In the genomic region with DNA sequence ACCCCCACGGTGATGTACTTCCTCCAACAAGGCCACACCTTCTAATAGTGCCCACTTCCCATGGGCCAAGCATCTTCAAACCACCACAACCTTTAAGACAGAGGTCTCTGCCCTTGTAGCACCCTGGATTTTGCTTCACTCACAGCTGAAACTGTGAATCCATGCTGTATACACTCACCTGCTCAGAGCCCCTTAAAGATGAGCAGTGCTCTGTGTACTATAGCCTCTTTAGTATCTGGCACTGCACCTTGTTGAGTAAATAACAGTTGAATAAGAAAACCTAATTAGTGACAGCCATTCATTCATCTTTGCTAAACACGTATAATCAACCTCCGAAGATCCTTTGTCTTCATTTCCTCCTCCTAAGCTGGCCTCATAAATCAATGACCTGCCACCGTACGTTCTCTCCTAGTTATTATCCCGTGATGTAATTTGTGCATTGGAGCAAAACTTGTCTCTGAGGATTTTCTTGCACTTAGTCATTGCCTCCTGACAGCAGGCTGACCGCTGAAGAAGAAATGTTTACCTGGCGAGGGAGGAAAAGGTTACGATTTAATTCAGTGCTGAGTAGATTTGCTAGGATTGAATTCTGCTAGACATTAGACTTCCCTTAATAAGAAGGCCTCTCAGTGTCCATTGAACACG, we compare ENCODE assay signal across 25 mouse cellular contexts.
DNase-seq lines count a peak whose midpoint lies in the region; ATAC-seq lines count a peak whose summit lies in the region.
"Had no signal": no experiment of that assay in that cellular context is flagged by ENCODE, and none has a peak within 500 bp of the region (broad histone marks: within the 10 kb centered on the region; RNA-seq: fewer than 3 reads in every experiment).

No protein-coding gene starts in this region.

- DNase-seq in midbrain, embryonic 11.5 days (ENCODE audit: low spot score, missing footprints): no peak
- DNase-seq in Muller cell, postnatal 12 days (ENCODE audit: inconsistent ontology term): peak; percentile 9
- DNase-seq in forelimb bud, embryonic 11.5 days (ENCODE audit: low read depth, low spot score): peak; percentile 13
- no peak for DNase-seq in thymus, postnatal 0 days (ENCODE audit: low spot score)
- no peak for DNase-seq in spleen, postnatal 10 days (ENCODE audit: low spot score in 2 of 2)
- no peak for DNase-seq in liver, embryonic 11.5 days (ENCODE audit: low spot score)
- DNase-seq: adrenal gland, adult 2 months; adrenal gland, postnatal 36 days; cerebellum, adult 8-10 months; cerebellum, postnatal 36 days; kidney, adult 18-20 months; kidney, postnatal 25 days; right cerebral cortex, postnatal 25 days; thymus, postnatal 25 days had no signal

- no peaks in the 10 kb centered on the region for H3K9me3 ChIP-seq in midbrain, embryonic 13.5 days
- no peaks in the 10 kb centered on the region for H3K9me3 ChIP-seq in midbrain, embryonic 11.5 days (ENCODE audit: control insufficient read depth, low read length)
- H3K9me3 ChIP-seq in hindbrain, embryonic 15.5 days: no peaks in the 10 kb centered on the region
- H3K9me3 ChIP-seq in liver, embryonic 11.5 days (ENCODE audit: control insufficient read depth, low read length): no peaks in the 10 kb centered on the region
- H3K9me3 ChIP-seq: forebrain, embryonic 15.5 days; heart, embryonic 10.5 days; heart, embryonic 15.5 days; kidney, embryonic 15.5 days; limb, embryonic 12.5 days; lung, embryonic 15.5 days; midbrain, embryonic 12.5 days had no signal

- H3K9ac ChIP-seq in midbrain, embryonic 13.5 days (replicated peaks): no peak overlapping the region
- no peak overlapping the region for H3K9ac ChIP-seq in midbrain, embryonic 11.5 days (ENCODE audit: low read length)
- no peak overlapping the region for H3K9ac ChIP-seq in hindbrain, embryonic 15.5 days
- no peak overlapping the region for H3K9ac ChIP-seq in liver, embryonic 11.5 days (ENCODE audit: low read depth, low read length)
- H3K9ac ChIP-seq: forebrain, embryonic 15.5 days; heart, embryonic 15.5 days; kidney, embryonic 15.5 days; limb, embryonic 12.5 days; lung, embryonic 15.5 days; midbrain, embryonic 12.5 days had no signal

- H3K4me3 ChIP-seq in midbrain, embryonic 13.5 days (replicated peaks): no peak overlapping the region
- H3K4me3 ChIP-seq in midbrain, embryonic 11.5 days (ENCODE audit: low read depth, low read length): no peak overlapping the region
- H3K4me3 ChIP-seq in hindbrain, embryonic 15.5 days: no peak overlapping the region
- H3K4me3 ChIP-seq in liver, embryonic 11.5 days (ENCODE audit: low read depth, low read length): no peak overlapping the region
- H3K4me3 ChIP-seq: forebrain, embryonic 15.5 days; heart, embryonic 10.5 days; heart, embryonic 15.5 days; kidney, embryonic 15.5 days; limb, embryonic 12.5 days; lung, embryonic 15.5 days; midbrain, embryonic 12.5 days had no signal

- ATAC-seq in midbrain, embryonic 13.5 days: no peak
- ATAC-seq in midbrain, embryonic 11.5 days (ENCODE audit: low FRiP score): no peak
- ATAC-seq in hindbrain, embryonic 15.5 days (ENCODE audit: low FRiP score, low read depth): peak; percentile 45; the same call in 1 of the 2 replicates
- ATAC-seq in liver, embryonic 11.5 days (replicated peaks; ENCODE audit: low FRiP score): no peak
- ATAC-seq: activated CD4-positive, CD25-positive, alpha-beta regulatory T cell, adult 4 months; CD4-positive, CD25-positive, alpha-beta regulatory T cell, adult 4 months; forebrain, embryonic 15.5 days had no signal

- 63% methylated on average over 10 of the region's 10 CpGs for WGBS in midbrain, embryonic 13.5 days
- WGBS in midbrain, embryonic 11.5 days: 84% methylated on average over 10 of the region's 10 CpGs
- WGBS in hindbrain, embryonic 15.5 days: 48% methylated on average over 10 of the region's 10 CpGs
- 67% methylated on average over 10 of the region's 10 CpGs for WGBS in liver, embryonic 11.5 days

- H3K27me3 ChIP-seq in midbrain, embryonic 13.5 days: no peaks in the 10 kb centered on the region
- no peaks in the 10 kb centered on the region for H3K27me3 ChIP-seq in midbrain, embryonic 11.5 days (ENCODE audit: control insufficient read depth, insufficient read depth, low read length)
- no peaks in the 10 kb centered on the region for H3K27me3 ChIP-seq in hindbrain, embryonic 15.5 days
- H3K27me3 ChIP-seq in liver, embryonic 11.5 days (replicated peaks; ENCODE audit: control insufficient read depth, insufficient read depth, low read length): no peaks in the 10 kb centered on the region
- H3K27me3 ChIP-seq: forebrain, embryonic 15.5 days; heart, embryonic 15.5 days; kidney, embryonic 15.5 days; limb, embryonic 12.5 days; lung, embryonic 15.5 days; midbrain, embryonic 12.5 days had no signal

- H3K4me2 ChIP-seq in midbrain, embryonic 13.5 days (replicated peaks): no peak overlapping the region
- no peak overlapping the region for H3K4me2 ChIP-seq in midbrain, embryonic 11.5 days
- H3K4me2 ChIP-seq in hindbrain, embryonic 15.5 days: no peak overlapping the region
- no peak overlapping the region for H3K4me2 ChIP-seq in liver, embryonic 11.5 days
- H3K4me2 ChIP-seq: forebrain, embryonic 15.5 days; heart, embryonic 15.5 days; kidney, embryonic 15.5 days; limb, embryonic 12.5 days; lung, embryonic 15.5 days; midbrain, embryonic 12.5 days had no signal

- no peaks in the 10 kb centered on the region for H3K4me1 ChIP-seq in midbrain, embryonic 13.5 days (replicated peaks)
- H3K4me1 ChIP-seq in midbrain, embryonic 11.5 days (ENCODE audit: control insufficient read depth, insufficient read depth, low read length): no peaks in the 10 kb centered on the region
- 0 out of 2 replicates have a peak, but pooled peaks cover 3% of the 10 kb centered on the region for H3K4me1 ChIP-seq in hindbrain, embryonic 15.5 days (replicated peaks)
- no peaks in the 10 kb centered on the region for H3K4me1 ChIP-seq in liver, embryonic 11.5 days (replicated peaks; ENCODE audit: control insufficient read depth, insufficient read depth, low read length)
- H3K4me1 ChIP-seq: forebrain, embryonic 15.5 days; heart, embryonic 10.5 days; heart, embryonic 15.5 days; kidney, embryonic 15.5 days; limb, embryonic 12.5 days; lung, embryonic 15.5 days; midbrain, embryonic 12.5 days had no signal

- no peaks in the 10 kb centered on the region for H3K36me3 ChIP-seq in midbrain, embryonic 13.5 days
- no peaks in the 10 kb centered on the region for H3K36me3 ChIP-seq in midbrain, embryonic 11.5 days (ENCODE audit: control insufficient read depth, insufficient read depth, low read length)
- no peaks in the 10 kb centered on the region for H3K36me3 ChIP-seq in hindbrain, embryonic 15.5 days
- H3K36me3 ChIP-seq in liver, embryonic 11.5 days (ENCODE audit: control insufficient read depth, insufficient read depth, low read length): no peaks in the 10 kb centered on the region
- H3K36me3 ChIP-seq: forebrain, embryonic 15.5 days; heart, embryonic 10.5 days; heart, embryonic 15.5 days; kidney, embryonic 15.5 days; limb, embryonic 12.5 days; lung, embryonic 15.5 days; midbrain, embryonic 12.5 days had no signal

- H3K27ac ChIP-seq in midbrain, embryonic 13.5 days: 0 out of 2 replicates have a peak overlapping the region, but pooled peaks have one; percentile 17
- no peak overlapping the region for H3K27ac ChIP-seq in midbrain, embryonic 11.5 days (ENCODE audit: low read depth, low read length)
- H3K27ac ChIP-seq in hindbrain, embryonic 15.5 days (replicated peaks): no peak overlapping the region
- no peak overlapping the region for H3K27ac ChIP-seq in liver, embryonic 11.5 days (ENCODE audit: low read depth, low read length)
- H3K27ac ChIP-seq: forebrain, embryonic 15.5 days; heart, embryonic 10.5 days; heart, embryonic 15.5 days; kidney, embryonic 15.5 days; limb, embryonic 12.5 days; lung, embryonic 15.5 days; midbrain, embryonic 12.5 days had no signal

Comparison
In these comparisons a context has a peak if more than half of its experiments do, and no peak if none do; other contexts are left out.
1. DNase-seq: peak in Muller cell, postnatal 12 days (single experiment) and forelimb bud, embryonic 11.5 days (single experiment); none in midbrain, embryonic 11.5 days (single experiment), thymus, postnatal 0 days (single experiment), spleen, postnatal 10 days (0 of 2) and liver, embryonic 11.5 days (single experiment).